Mouse (Mus musculus) c-Kit-positive CD71-positive TER-119-negative erythroid progenitor cells, embryonic 14.5 days (primary cell): Measurements from ENCODE around the gene Acsf3.

Experiments
- DNase-seq: peaks from one replicate; pipeline ENCODE4 v3.0.0-alpha.2; 2013; ENCODE audit warnings: low read depth

The Acsf3 gene

DNA sequence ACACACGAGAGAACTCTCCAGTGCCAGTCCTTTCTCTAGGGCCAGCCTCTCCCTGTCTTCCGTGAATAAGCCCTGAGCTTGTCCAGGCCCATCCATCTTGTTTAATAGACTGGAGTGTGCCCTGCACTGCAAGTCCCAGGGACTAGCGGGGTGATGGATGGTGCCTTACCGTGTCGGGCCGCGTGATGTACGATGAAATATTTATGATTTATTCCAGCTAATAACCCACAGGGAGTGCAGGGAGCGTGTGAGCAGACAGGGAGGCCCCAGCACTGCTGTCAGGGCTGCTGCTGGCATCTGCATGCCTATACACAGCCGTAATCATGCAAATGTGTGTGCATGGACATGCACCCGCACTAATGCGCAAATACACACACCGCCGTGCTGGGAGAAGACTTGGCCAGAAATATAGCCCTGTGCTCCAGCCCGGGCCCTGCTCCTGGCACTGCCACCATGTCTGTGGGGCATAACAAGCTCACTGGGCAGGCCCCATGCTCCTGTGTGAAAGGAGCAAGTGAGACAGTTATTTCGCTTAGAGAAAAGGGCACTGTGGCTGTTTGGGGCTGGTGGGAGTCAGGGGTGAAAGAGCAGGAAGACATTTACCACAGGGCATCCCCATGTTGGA lies 36.7 kb downstream of the Acsf3 start:
- DNase-seq, result no peak

DNA sequence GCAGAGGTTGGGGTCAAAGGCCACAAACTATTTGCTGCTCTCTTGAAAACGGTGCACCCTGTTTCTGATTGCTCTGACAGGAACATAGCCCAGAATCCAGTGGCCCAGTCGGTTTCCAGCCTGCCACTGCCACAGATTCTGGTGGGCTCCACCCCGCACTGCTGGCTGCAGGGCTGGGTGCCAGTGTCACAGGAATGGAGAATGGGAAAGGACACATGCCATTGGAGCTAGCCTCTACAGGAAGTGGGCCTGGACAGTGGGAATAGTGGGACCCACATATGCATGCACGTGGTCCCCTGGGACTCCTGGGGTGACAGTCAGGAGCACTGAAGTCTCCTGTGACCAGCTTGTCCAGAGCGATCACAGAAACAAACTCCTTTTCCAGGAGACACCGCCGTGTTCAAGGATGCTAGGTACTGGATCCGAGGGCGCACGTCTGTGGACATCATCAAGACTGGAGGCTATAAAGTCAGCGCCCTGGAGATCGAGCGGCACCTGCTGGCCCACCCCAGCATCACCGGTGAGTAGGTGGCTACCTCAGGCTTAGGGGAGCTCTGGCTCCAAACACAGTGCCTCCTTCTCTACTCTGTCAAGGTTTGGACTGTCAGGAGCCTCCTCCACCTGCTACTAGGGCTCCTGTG lies 37.4 kb downstream of the Acsf3 start:
- DNase-seq, result no peak

DNA sequence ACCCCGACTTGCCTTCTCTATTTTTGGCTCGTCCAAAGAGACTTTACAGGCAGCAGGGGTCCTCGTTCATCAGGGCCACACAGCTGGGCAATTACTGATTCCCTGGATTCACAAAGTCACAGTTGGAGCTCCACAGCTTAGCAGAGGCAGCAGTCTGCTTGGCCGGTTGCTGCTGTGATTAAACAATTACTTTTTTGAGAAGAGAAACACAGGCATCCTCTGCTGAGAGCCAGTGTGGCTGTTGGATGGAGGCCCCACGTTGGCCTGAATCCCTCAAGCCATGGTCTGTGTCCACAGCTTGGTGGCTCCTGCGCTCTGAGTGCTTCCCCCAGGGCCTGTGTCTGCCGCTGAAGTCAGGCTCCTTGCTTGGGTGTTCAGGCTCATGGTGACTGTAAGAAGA lies 39.3 kb downstream of the Acsf3 start:
- no peak for DNase-seq

DNA sequence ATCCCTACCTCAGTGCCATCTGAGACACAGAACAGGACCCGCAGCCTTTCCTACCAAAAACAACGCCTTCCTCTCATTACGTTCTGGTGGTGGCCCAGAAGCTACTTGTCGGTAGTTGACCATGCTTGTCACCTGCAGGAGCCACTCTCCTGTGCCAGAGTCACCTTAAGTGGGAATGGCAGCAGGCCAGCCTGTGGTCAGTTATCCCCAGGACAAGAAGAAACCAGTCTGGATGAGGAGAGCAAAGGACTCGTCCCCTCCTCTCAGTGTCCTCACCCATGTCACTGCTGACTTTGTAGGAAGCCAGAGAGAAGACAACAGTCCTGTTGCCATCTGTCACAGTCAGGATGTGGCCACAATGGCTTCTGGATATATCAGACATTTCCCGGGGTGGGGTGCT lies 41.7 kb downstream of the Acsf3 start:
- no peak for DNase-seq

DNA sequence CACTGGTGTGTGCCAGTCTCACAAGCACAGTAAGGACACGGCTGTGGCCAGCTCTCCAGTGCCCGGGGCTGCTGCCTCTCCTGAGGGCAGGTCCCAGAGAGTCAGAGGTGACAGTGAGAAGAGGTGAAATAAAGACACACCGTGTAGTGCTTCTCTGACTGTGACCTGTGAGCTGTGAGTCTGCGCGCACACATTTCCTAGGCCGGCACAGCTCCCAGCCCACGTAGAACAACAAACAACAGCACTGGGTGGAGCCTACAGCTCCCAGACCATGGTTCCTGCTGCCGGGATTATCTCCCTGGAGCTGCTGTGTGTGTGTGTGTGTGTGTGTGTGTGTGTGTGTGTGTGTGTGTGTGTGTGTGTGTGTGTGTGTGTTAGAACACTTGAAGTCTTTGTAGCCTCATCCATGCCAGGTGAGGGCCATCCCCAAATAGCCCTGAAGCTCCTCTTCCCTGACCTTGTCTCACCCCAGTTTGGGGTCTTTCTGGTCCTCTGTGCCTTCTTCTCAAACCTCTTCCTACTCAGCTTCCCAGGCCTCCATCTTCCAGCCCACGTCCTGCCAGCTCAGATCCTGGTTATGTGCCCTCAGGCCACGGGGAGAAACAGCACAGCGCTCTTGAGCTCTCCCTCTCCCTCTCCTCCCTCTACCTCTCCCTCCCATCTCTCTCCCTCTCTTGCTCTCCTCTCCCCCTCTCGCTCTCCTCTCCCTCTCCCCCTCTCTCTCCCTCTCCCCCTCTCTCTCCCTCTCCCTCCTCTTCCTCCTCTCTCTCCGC lies 42.6 kb downstream of the Acsf3 start:
- DNase-seq, result no peak

DNA sequence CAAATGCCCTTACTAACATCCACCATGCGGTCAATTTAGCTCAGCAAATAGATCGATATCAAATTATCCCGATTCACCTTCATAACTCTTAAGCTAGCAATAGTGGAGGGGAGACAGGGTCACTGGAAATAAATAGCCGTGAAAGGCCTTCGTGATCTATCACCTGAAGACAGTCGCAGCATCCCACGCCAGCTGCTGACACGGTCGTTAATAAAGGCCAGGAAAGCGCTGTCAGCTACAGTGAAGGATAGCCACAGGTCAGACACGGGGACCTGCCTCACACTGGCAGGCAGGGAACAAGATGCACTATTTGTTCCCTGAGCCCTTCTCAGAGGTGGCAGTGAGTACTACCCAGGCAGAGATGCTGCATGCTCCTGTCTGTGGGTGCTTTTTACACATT lies 44.5 kb downstream of the Acsf3 start:
- no peak for DNase-seq

DNA sequence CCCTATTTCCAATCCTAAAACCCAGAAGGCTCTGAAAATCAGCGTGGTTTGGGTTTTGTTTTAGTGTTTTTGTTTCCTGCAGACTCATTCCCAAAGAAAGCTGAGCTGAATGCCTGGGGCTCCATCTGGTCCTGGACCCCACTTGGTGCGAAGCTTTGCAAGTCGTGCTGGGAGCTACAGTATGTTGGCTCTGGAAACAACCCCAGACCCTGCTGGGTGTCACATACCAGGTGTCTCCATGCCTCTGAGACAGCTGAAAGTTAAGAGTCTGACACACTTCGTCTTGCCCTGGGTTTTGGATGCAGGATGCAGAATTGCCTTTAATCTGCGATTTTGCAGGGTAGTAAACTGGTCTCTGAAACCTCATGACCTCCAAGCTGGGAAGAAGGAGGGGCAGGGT lies 49.3 kb downstream of the Acsf3 start:
- DNase-seq, result no peak

DNA sequence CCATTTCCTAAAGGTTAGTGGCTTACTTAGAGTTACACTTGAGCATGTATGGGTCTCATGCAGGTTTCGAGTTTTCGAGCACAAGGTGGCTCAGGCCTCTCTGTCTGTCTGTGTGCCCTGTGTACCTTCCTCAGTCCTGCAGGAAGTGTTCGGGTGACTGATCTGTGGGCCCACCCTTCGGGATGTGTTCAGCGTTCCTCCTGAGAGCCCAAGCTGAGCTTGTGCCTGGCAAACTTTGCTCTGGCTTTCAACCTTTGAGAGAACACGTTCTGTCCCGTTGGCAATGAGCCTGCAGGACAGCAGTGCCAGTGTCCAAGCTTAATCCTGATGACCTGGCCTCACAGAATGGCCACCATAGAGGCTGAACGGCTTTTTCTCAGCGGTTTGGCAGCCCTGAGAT lies 49.7 kb downstream of the Acsf3 start:
- no peak for DNase-seq

DNA sequence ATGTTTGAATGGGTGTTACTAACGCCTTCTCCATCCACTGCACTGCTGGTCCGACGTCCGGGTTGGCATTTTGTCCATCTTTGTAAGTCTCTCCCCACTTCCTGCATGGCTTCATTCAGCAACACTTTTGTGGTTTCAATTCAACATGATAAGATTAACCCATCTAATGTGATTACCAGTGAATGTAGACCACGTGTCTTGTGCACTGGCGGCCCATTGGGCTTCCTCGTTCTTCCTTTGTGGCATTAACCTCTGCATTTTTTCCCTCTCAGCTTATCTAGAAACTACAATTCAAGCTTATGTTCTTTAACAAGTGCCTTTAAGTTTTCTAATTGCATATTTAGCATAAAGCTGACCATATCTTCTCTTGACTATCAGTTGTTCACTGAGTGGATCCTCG lies 50.1 kb downstream of the Acsf3 start:
- no peak for DNase-seq

DNA sequence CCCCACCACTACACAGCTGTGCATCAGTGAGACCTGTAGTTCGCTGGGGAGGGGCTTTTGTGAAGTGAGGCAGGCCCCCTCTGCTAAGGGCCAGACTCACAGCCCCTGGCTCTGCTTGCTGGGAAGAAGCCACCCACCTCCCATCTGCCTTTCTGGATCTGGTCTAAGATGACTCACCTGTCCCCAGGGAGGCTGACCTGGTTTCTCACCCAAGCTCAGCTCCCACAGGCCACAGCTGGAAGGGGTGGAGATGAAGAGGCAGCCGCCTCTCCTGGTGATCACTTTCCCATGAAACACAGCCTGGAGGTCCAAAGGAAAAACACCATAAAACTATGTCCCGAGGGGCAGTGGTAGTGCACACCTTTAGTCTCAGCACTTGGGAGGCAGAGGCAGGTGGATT lies 54.1 kb downstream of the Acsf3 start:
- DNase-seq, result no peak

DNA sequence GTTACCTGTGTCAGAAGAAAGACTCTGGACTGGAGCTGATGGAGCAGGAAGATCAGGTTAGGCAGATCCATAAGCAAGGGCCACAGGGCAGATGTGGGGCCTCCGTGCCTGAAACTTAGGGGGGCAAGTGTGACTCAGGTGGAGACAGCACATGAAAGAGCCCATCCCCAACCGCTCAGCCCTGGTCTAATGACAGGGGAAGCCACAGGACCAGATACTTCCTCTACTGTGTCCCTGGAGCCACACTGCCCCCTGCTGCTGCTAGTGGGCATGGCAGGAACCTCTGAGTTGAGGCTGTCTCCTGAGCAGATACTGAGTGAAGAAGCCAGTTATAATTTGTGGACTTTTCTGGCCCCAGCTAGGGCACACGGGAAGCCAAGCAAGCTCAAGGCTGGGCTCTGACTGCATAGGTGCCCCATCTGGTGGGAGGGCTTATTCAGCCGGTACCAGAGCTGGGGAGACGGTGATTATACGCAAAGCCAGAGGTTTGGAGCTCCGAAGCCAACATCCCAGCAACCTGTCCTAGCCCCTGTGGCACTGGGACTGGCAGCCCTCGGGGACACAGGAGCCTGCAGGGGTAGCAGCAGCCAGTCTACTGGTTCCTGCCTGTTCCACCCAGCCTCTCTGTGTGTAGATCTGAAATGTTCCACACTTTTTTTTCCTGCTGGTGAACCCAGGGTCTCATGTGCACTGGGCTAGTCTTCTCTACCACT lies 55.2 kb downstream of the Acsf3 start:
- peak; percentile 85 for DNase-seq

DNA sequence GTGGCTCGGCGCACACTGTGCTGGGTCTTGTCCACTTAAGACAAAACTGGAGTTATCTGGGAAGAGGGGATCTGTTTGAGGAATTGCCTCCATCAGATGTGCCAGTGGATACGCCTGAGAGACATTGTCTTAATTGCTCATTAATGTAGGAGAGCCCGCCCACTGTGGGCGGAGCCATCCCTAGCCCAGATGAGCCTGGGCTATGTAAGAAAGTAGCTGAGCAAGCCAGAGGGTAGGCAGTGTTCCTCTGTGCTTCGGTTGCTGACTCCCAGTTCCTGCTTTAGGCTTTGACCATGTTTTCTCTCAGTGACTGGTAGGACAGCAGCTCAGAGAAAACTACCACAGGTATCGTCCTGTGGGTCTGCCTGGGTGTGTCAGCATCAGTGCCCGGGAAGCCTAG lies 59.1 kb downstream of the Acsf3 start:
- peak; percentile 32 for DNase-seq

DNA sequence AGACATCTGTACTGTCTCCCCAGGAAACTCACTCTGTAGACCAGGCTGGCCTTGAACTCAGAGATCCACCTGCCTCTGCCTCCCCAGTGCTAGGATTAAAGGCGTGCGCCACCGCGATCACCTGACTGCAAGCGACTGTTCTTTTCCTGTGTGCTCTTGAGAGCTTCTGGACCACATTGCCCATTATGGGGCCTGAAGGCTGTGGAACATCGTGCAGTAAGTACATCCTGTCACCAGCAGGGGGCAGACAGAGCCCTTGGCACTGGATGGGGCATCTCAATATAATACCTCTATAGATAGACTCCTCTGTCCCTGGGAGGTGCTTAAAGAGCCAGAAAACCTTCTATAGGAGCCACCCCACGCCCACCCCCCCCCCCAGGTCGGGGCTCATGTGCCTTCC lies 59.7 kb downstream of the Acsf3 start:
- DNase-seq, result peak; percentile 75

DNA sequence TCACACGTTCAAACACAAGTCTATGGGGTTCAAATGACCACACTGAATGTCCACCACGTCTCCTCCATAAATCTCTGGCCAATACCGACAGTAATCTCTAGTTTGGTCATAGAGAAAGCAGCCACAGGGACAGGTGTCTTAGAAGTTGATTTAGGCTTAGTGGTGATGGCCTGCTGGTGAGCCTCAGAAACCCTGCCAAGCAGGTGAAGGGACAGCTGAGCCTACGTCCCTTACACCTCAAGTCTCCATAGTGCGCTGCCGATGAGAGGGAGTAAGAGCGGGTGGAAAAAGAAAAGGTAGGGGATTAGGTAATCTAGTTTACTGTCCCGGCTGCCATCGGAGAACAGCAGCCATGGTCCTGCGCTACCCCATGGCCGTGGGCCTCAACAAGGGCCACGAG lies 60.9 kb downstream of the Acsf3 start:
- DNase-seq, result no peak

DNA sequence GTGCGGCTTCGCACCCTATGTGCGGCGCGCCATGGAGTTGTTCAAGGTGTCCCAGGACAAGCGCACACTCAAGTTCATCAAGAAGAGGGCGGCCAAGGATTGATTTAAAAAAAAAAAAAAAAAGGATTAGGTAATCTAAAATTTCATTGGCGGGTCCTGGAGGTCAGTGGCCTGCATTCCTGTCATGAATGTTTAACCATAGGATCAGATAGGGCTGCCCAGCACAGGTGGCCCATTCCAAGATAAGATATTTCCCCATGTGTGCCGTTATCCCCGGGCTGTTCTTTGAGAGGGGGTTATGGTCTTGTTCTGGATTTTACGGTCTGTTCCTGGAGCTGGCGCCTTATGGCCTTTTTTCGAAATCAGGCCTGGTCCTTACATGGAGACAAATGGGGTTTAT lies 61.4 kb downstream of the Acsf3 start:
- no peak for DNase-seq

DNA sequence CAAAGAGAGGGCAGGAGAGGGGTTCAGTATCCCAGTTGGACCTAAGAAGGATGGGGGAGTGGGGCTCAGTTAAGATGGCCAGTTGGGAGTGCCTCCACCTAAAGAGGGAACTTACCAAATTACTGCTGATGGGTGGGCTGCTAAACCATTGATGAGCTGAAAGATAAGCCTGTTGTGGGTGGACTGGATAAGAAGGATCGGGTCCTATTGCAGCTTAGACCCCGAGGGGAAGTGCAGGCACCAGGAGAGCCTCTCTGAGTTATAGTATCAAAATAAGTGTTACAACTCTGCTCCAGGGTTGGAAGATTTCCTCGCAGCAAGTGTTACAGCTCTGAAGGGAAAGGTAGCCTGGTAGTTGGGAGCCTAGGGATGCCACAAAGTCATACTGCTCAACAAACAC lies 68.9 kb downstream of the Acsf3 start:
- DNase-seq, result no peak

DNA sequence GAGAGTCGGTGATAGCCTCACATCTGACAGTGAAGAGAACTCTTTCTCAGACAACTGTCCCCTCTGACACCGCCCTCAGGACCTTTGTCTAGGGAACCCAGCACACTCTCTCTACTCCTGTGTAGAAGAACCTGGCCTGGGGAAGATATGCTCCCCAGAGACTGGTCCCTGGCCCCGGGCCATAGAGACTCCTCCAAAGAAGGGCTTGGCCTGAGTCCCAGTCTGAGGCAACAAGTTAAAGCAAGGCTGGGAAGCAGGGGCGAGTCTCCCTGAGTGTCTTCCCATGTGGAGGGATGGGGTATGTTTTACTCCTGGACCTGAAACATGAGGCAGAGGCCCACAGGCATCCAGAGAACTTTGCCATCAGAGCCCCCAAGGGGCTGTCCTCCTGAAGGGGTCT lies 70.4 kb downstream of the Acsf3 start:
- no peak for DNase-seq

DNA sequence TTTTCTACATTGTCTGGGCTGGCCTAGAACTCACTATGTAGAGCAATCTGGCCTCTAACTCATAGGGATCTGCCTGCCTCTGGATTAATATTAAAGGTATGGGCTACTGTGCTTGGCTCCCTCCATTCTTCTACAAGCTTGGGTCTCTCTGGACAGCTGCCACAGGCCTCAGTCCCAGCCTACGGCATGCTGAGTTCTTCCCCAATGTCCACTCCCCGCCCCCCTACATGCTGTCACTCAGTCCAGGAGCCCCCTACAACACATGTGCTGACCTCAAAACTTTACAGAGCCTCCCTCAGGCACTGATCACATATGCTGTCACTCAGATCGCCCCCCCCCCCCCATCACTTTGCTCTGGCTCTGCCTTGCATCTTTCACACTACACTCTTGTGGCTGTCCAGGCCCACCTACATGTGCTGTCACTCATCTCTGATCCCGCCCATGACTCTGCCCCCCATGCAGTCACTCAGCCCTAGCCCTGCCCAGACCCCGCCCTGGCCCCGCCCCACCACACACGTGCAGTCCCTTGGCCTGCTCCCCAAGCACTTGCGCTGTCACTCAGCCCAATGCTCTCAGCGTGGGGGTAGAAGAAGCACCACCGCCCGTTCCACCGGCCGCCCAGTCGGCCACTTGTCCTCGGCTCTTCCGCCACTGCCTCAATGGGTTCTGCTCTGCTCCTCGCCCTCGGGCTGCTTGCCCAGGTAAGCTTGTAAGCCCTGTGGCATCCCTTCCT lies 72.7 kb downstream of the Acsf3 start, which contains the start of gene Cdh15:
Gene Cdh15, plus strand, starts transcription at position 138 of the 733 bp plus-strand sequence.
- peak; percentile 58 for DNase-seq

DNA sequence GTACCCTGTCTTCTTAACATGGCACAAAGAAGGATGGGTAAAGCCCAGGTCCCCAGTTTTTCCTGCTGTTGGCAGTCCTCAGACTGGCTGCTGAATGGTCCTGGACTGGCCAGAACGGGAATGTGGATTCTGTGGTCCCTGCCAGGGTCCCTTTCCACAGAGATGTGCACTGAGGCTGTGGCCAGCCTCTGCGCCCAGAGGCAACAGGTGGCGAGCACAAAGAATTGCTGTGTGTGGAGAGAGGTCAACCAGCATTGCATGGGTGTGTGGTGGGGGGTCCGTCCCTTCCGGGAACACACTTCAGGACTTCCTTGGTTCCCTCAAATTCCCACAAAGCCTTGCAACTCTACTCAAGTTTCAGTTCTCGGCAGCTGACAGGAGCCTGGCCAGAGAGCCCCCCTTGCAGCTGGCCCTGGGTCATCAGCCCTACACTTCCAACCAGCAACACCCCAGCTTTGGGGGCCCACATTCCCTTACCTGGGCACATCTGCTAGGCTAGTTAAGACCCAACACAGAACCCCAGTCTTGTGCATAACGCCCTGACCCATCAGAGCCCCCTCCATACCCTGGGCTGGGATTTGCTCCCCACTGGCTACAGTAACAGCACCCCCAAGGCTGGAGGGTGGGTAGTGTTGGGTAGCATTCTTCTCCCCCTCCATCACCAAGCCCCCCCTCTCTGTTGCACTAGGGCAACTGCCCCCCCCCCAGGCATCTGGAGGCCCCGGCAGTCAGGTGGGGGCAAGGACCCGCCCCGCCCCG lies 74.0 kb downstream of the Acsf3 start:
- DNase-seq, result no peak

DNA sequence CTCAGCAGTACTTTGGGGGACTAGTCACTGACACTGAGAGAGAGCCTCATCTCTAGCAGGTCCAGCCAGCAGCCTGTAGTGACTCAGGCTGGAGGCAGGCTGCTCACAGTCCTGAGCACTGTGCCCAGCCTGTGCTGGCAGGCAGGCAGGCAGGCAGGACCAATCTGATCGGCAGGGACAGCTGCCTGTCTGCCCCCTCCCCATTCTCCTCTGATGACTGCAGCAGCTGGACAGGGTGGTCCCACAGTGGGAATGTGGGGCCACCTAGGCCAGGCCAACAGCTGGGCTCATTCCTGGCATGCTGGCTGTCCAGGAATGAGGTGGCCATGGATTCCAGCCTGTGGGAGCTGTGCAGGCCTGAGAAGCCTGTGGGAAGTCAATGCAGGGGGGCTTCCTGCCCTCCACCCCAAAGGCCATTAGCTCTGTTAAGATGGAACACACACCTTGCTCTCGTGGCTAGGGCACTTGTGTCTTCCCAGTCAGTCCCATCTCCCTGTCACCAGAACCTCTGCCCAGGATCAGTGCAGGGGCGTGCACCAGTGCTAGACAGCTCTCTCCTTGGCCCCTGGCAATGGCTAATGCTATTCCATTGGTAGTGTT lies 75.5 kb downstream of the Acsf3 start:
- no peak for DNase-seq
